Mouse (Mus musculus) stomach, postnatal 0 days (tissue): ENCODE measurements around the gene Cpsf3.

Experiments used
- CTCF ChIP-seq: IDR thresholded peaks from 2 replicates; pipeline ENCODE4 v1.5.1; 2016; ENCODE audit warnings: antibody characterized with exemption, low read depth, mild to moderate bottlenecking, moderate library complexity
- EP300 ChIP-seq: optimal IDR thresholded peaks from 2 replicates; pipeline ENCODE3; 2016; ENCODE audit warnings: antibody characterized with exemption

DNA sequence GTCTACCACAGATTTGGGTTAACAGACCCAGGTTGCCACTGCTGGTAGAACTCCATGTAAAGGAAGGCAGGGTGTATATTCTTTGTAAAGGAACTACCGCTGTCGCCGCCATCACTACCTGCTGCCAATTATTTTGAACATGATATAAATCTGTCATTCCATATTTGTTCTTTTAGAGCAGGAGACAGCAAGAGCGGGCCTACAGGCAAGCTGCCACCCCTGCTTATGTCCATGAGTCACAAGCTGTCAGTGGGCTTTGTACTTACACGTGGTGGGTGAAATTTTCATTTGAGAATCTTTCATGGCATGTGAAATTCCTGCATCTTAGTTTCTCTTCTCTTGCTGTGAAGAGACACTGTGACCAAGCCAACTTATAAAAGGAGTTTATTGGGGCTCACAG, 21.9 kb upstream of the Cpsf3 start:
- TF ChIP-seq CTCF, result no peak
- no peak for TF ChIP-seq EP300
